Mouse (Mus musculus) spleen, postnatal 36 days (tissue): ENCODE results near the gene Pmis2.
A peak's percentile ranks its signal among the peaks of the same experiment; 100 is the strongest.

Source experiments
- DNase-seq, 2 experiments: peaks; one replicate each; pipeline ENCODE4 v3.0.0; 2022; ENCODE audit warnings: low spot score in 2 of 2, mixed read lengths in 1 of 2

The Pmis2 gene

GRCm38 (mm10) chr7:30671480-30671879 lies at the start of gene Pmis2:
Gene Pmis2 (minus strand): TSS chr7:30671605.
- no peak for DNase-seq

- DNase-seq, result no peak
Measured at GRCm38 (mm10) chr7:30719669-30720068, 48.3 kb upstream of the Pmis2 start.

GRCm38 (mm10) chr7:30717716-30718046 lies 46.3 kb upstream of the Pmis2 start:
- DNase-seq, result no peak

GRCm38 (mm10) chr7:30717006-30717715 lies 45.8 kb upstream of the Pmis2 start:
- peak; percentile 83 to 89 for DNase-seq

- no peak for DNase-seq
Measured at GRCm38 (mm10) chr7:30711942-30712341, 40.5 kb upstream of the Pmis2 start, which contains the start of gene Atp4a. Gene Atp4a (plus strand): TSS chr7:30712209.

GRCm38 (mm10) chr7:30707441-30707840 lies 36.0 kb upstream of the Pmis2 start:
- DNase-seq, result no peak

GRCm38 (mm10) chr7:30706214-30706882 lies 34.9 kb upstream of the Pmis2 start:
- DNase-seq, result no peak

- DNase-seq, result peak; percentile 27 to 33
Measured at GRCm38 (mm10) chr7:30698589-30698988, 27.2 kb upstream of the Pmis2 start, which contains the start of gene 2200002J24Rik. Gene 2200002J24Rik (plus strand): TSS chr7:30698926.

- peak; percentile 57 to 64 for DNase-seq
Measured at GRCm38 (mm10) chr7:30698101-30698500, 26.7 kb upstream of the Pmis2 start.

- no peak for DNase-seq
Measured at GRCm38 (mm10) chr7:30688325-30688724, 16.9 kb upstream of the Pmis2 start.

- no peak for DNase-seq
Measured at GRCm38 (mm10) chr7:30683425-30683824, 12.0 kb upstream of the Pmis2 start.

GRCm38 (mm10) chr7:30681897-30682296 lies 10.5 kb upstream of the Pmis2 start:
- no peak for DNase-seq

GRCm38 (mm10) chr7:30678263-30678975 lies 7.0 kb upstream of the Pmis2 start:
- no peak for DNase-seq

- peak in 1 of 2 experiments; percentile 18 for DNase-seq
Measured at GRCm38 (mm10) chr7:30669229-30669628, 2.2 kb downstream of the Pmis2 start.

GRCm38 (mm10) chr7:30665321-30665720 lies 6.1 kb downstream of the Pmis2 start:
- DNase-seq, result no peak

- DNase-seq, result peak; percentile 87 to 91
Measured at GRCm38 (mm10) chr7:30664529-30665200, 6.7 kb downstream of the Pmis2 start, which contains the start of gene Haus5. Gene Haus5 (minus strand): TSS chr7:30664994.

- peak; percentile 99 for DNase-seq
Measured at GRCm38 (mm10) chr7:30649591-30650540, 21.5 kb downstream of the Pmis2 start, which contains the start of gene Rbm42. Gene Rbm42 (minus strand): TSS chr7:30650317.

- DNase-seq, result no peak
Measured at GRCm38 (mm10) chr7:30639083-30639482, 32.3 kb downstream of the Pmis2 start.

GRCm38 (mm10) chr7:30636395-30636794 lies 35.0 kb downstream of the Pmis2 start:
- no peak for DNase-seq

GRCm38 (mm10) chr7:30635752-30636151 lies 35.7 kb downstream of the Pmis2 start, which contains the start of gene Etv2:
Gene Etv2 (minus strand): TSS chr7:30635852.
- no peak for DNase-seq

- DNase-seq, result peak; percentile 34 to 37
Measured at GRCm38 (mm10) chr7:30634621-30635020, 36.8 kb downstream of the Pmis2 start.
